Mouse (Mus musculus): ENCODE results near the gene 3110009E18Rik.
A peak's percentile ranks its signal among the peaks of the same experiment; 100 is the strongest.

Gene 3110009E18Rik

GRCm38 (mm10) chr1:120101227-120101609, 19.8 kb upstream of the 3110009E18Rik start:
- no peak for DNase-seq (ENCODE audit: low spot score in 2 of 2)

- DNase-seq (ENCODE audit: low spot score in 2 of 2), result no peak
Observed at GRCm38 (mm10) chr1:120105556-120105959, 15.4 kb upstream of the 3110009E18Rik start.

GRCm38 (mm10) chr1:120109741-120110432, 11.1 kb upstream of the 3110009E18Rik start:
- no peak for DNase-seq (ENCODE audit: low spot score in 2 of 2)

- DNase-seq (ENCODE audit: low spot score in 2 of 2), result no peak
Observed at GRCm38 (mm10) chr1:120111766-120112165, 9.2 kb upstream of the 3110009E18Rik start.

- no peak for DNase-seq (ENCODE audit: low spot score in 2 of 2)
Observed at GRCm38 (mm10) chr1:120112251-120113187, 8.5 kb upstream of the 3110009E18Rik start.

GRCm38 (mm10) chr1:120115671-120116081, 5.3 kb upstream of the 3110009E18Rik start:
- peak; percentile 65 to 83 for DNase-seq (ENCODE audit: low spot score in 2 of 2)

GRCm38 (mm10) chr1:120116106-120116505, 4.9 kb upstream of the 3110009E18Rik start:
- DNase-seq (ENCODE audit: low spot score in 2 of 2), result no peak

- no peak for DNase-seq (ENCODE audit: low spot score in 2 of 2)
Observed at GRCm38 (mm10) chr1:120118854-120119253, 2.1 kb upstream of the 3110009E18Rik start.

- no peak for DNase-seq (ENCODE audit: low spot score in 2 of 2)
Observed at GRCm38 (mm10) chr1:120119389-120119788, 1.6 kb upstream of the 3110009E18Rik start.

- no peak for DNase-seq (ENCODE audit: low spot score in 2 of 2)
Observed at GRCm38 (mm10) chr1:120120141-120120968, 632 bp upstream of the 3110009E18Rik start.

- no peak for DNase-seq (ENCODE audit: low spot score in 2 of 2)
Observed at GRCm38 (mm10) chr1:120121930-120122530, 1.0 kb downstream of the 3110009E18Rik start.

GRCm38 (mm10) chr1:120122634-120123383, 1.8 kb downstream of the 3110009E18Rik start:
- no peak for DNase-seq (ENCODE audit: low spot score in 2 of 2)

- DNase-seq (ENCODE audit: low spot score in 2 of 2), result no peak
Observed at GRCm38 (mm10) chr1:120124839-120125238, 3.9 kb downstream of the 3110009E18Rik start.

GRCm38 (mm10) chr1:120125471-120125870, 4.5 kb downstream of the 3110009E18Rik start:
- DNase-seq (ENCODE audit: low spot score in 2 of 2), result no peak

- DNase-seq (ENCODE audit: low spot score in 2 of 2), result no peak
Observed at GRCm38 (mm10) chr1:120126318-120126717, 5.3 kb downstream of the 3110009E18Rik start.

GRCm38 (mm10) chr1:120132376-120132775, 11.4 kb downstream of the 3110009E18Rik start:
- DNase-seq (ENCODE audit: low spot score in 2 of 2), result no peak

- peak in 1 of 2 experiments; percentile 17 for DNase-seq (ENCODE audit: low spot score in 2 of 2)
Observed at GRCm38 (mm10) chr1:120135934-120136786, 15.2 kb downstream of the 3110009E18Rik start.

- no peak for DNase-seq (ENCODE audit: low spot score in 2 of 2)
Observed at GRCm38 (mm10) chr1:120138923-120139540, 18.0 kb downstream of the 3110009E18Rik start.

GRCm38 (mm10) chr1:120140144-120140693, 19.2 kb downstream of the 3110009E18Rik start:
- DNase-seq (ENCODE audit: low spot score in 2 of 2), result no peak
